Mouse (Mus musculus): ENCODE results near the gene Hnmt.
"Not testable (repeated sequence)": the region's sequence is repeated elsewhere in the genome, so short reads cannot be mapped to it uniquely, and the experiment has no call there.

The Hnmt gene

GRCm38 (mm10) chr2:24049344-24049990 lies at the start of gene Hnmt:
Gene Hnmt (minus strand): TSS chr2:24049394.
- DNase-seq (ENCODE audit: extremely low read depth, low read depth, low spot score): no peak

DNA sequence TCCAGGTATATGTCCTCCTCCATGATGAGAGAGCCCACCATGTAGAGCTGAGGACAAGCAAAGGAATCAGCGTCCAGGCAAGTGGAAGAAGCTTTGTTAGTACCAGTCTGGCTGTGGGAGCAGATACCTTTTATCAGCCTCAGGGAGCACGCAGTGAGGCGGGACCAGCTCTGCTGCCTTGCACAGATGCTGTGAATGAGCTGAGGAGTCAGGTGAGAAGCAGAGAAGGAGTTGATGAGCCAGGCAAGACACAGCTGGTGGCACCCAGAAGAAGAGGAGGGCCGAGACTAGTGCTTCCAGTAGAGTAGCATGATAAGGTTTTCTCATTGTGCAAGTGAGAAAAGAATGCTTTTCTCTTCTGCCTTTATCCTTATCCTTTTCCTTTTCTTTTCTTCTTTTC lies 47.3 kb upstream of the Hnmt start, which contains the start of gene Tbpl2:
Tbpl2 (minus strand) TSS at position 101 of the 400 bp plus-strand sequence.
- no peak for DNase-seq (ENCODE audit: extremely low read depth, low read depth, low spot score)

- peak; percentile 76 for DNase-seq (ENCODE audit: extremely low read depth, low read depth, low spot score)
Measured at GRCm38 (mm10) chr2:24090921-24091320, 41.7 kb upstream of the Hnmt start.

DNA sequence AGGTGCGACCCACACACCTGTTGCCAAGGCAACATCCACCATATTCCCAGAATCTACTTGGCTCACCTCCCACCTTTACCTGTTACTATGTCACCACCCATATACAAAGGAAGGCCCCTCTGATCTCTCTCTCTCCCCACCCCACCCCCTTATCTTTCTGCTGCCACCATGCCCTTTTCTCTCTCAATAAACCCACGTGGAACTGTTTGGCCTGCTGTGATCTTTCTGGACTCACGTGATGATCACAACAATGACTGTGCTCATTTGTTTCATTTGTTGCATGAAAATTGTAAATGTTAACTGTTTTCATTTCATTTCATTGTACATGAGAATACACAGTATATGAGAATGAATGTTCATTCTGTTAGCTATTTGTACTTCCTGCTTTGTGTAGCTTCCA lies 1.3 kb upstream of the Hnmt start:
- no peak for DNase-seq (ENCODE audit: extremely low read depth, low read depth, low spot score)

GRCm38 (mm10) chr2:24048480-24049097 lies 605 bp downstream of the Hnmt start:
- DNase-seq (ENCODE audit: extremely low read depth, low read depth, low spot score): no peak

- DNase-seq (ENCODE audit: extremely low read depth, low read depth, low spot score): no peak
Measured at GRCm38 (mm10) chr2:24047551-24048479, 1.4 kb downstream of the Hnmt start.

GRCm38 (mm10) chr2:24042901-24043300 lies 6.3 kb downstream of the Hnmt start:
- no peak for DNase-seq (ENCODE audit: extremely low read depth, low read depth, low spot score)

GRCm38 (mm10) chr2:24040531-24040930 lies 8.7 kb downstream of the Hnmt start:
- DNase-seq (ENCODE audit: extremely low read depth, low read depth, low spot score): no peak

DNA sequence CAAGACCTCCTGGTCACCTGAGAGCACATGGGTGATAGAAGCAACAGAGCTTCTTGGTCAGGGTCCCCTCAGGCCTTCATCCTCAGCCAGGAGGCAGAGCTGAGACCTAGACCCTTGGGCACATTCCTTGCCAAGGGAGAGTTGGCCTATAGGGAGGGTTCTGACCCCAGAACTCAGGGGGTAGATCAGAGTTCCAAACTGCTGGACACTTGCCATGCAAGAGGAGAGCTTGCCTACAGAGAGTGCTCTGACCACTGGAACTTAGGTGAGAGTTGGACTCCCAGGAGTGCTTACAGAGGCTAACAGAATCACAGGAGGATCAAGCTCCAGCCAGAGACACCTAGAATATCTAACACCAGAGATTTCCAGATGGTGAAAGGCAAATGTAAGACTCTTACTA lies 29.8 kb downstream of the Hnmt start:
- DNase-seq (ENCODE audit: extremely low read depth, low read depth, low spot score): not testable (repeated sequence)

GRCm38 (mm10) chr2:24018966-24019365 lies 30.2 kb downstream of the Hnmt start:
- no peak for DNase-seq (ENCODE audit: extremely low read depth, low read depth, low spot score)

- no peak for DNase-seq (ENCODE audit: extremely low read depth, low read depth, low spot score)
Measured at GRCm38 (mm10) chr2:24014957-24015356, 34.2 kb downstream of the Hnmt start.

DNA sequence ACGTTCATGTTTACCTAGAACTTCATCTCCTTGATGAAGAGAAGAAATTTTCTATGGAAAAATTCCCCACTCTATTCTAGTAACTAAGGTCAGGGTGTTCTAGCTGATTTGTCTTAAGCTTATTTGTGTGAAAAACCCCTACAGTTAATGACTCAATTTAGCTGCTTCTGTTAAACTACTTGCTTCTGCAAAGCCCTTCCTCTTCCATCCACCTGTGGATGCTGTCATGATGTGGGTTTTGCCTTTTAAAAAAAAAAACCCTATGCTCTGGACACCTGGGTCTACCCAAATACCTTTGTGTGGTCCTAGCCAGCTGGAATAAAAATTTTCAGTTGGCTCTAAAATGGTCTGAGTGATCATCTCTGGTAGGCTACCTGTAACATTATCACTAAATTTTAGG lies 49.9 kb downstream of the Hnmt start:
- DNase-seq (ENCODE audit: extremely low read depth, low read depth, low spot score): no peak

DNA sequence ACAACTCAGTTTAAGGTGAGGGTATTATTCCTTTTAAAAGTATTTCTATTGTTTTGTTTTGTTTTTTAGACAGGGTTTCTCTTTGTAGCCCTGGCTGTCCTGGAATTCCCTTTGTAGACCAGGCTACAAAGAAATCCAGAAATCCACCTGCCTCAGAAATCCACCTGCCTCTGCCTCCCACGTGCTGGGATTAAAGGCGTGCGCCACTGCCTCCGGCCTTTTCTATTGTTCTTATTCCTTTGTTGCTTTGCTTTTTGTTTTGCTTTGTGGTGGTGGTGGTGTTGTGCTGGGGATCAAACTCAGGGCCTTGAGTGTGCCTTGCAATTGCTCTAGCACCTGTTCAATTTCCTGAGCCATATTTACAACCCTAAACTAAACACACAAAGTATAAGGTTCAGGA lies 50.4 kb downstream of the Hnmt start:
- DNase-seq (ENCODE audit: extremely low read depth, low read depth, low spot score): no peak

DNA sequence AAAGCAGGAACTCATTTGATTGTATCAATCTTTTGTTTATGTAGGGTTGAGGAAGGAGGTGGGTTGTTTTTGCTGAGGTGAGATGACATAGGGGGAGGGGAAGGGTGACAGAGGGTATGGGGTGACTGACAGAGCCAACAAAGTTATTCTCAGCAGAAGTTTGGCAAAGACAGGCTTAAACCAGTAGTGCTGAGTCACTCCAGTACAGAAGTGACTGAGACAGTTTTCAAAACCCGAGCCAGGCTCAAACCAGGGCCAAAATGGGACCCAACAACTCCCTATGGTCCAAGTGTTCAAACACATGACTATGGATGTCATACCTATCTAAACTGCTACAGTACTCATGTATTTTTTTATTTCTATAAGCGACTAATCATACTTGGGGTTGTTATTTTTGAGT lies 52.4 kb downstream of the Hnmt start:
- DNase-seq (ENCODE audit: extremely low read depth, low read depth, low spot score): no peak

DNA sequence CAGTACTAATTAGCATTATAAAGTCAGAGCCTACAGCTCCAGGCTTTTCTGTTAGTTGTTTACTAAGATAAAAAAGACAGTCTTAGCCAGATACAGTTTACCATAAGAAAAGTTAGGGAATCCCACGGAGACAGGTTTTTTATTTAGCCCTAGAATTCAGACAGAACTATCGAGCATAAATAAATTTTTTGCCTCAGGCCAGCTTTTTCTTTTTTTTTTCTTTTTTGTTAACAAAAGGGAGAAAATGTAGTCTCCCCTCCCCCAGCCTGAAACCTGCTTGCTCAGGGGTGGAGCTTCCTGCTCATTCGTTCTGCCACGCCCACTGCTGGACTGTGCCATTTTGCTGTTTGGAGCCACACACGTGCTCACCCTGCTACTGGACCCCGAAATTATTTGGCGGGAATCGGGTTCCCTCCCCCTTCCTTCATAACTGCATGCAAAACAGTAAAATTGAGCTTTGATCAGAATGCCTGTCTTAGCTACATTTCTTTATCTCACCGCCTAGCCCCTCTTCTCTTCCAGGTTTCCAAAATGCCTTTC lies 59.1 kb downstream of the Hnmt start:
- DNase-seq (ENCODE audit: extremely low read depth, low read depth, low spot score): not testable (repeated sequence)

- DNase-seq (ENCODE audit: extremely low read depth, low read depth, low spot score): no peak
Measured at GRCm38 (mm10) chr2:23987283-23987682, 61.9 kb downstream of the Hnmt start.

GRCm38 (mm10) chr2:23983343-23983742 lies 65.9 kb downstream of the Hnmt start:
- no peak for DNase-seq (ENCODE audit: extremely low read depth, low read depth, low spot score)

DNA sequence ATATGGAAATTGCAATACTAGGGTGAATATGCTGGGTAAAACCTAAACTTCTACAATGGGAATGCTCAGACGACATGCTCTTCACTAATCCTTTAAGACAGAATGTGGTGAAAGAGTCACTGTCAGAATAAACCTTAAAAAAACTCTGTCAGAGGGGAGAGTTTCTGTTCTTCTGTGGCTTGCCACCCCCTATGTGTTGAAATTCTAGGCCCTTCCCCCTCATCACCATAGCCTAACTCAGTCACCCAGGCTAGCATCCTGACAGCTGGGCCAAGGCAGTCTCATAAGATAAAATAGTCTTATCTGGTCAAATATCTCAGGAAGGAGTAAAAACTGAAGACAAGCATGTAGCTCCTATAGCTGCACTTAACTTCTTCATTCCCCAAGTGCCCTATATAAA lies 66.3 kb downstream of the Hnmt start:
- no peak for DNase-seq (ENCODE audit: extremely low read depth, low read depth, low spot score)

DNA sequence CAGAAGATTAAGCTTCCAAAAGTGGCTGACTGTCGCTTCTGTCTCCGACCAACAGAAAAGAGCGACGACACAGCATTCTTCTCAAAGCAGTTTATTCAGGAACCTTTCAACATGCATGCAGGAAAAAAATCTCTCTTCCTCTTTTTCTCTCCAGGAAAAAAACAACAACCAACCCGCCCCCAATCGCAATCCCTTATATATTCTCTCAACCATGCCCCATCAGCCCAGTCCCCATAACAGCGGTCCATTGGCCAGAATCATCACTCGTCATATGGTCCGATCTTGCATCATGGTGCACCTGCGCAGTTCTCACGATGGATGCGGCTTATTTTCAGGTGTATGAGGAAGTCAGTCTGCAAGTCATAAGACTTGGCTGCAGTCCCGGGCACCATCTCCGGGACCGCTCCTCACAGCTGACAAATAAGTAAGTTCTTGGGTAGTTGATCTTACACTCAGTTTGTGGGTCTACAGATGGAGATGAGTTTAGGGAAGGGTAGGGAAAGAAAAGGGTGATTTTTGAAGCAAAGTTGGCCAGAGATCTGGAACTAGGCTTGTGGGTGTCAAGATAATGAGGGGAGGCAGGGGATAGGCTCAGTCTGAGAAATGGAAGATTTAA lies 88.4 kb downstream of the Hnmt start:
- DNase-seq (ENCODE audit: extremely low read depth, low read depth, low spot score): not testable (repeated sequence)
